Mouse (Mus musculus): ENCODE measurements around the gene Tnip1.

- TF ChIP-seq CTCF (IDR thresholded peaks at IDR 0.05) (no peak), EP300 (IDR thresholded peaks at IDR 0.05) (no peak)
These were observed 18.0 kb downstream of the Tnip1 start for GRCm38 (mm10) chr11:54944702-54945101.

Measured in lung, postnatal 0 days (tissue).